Comparison of ENCODE assay signal across 22 mouse cellular contexts in the genomic region with DNA sequence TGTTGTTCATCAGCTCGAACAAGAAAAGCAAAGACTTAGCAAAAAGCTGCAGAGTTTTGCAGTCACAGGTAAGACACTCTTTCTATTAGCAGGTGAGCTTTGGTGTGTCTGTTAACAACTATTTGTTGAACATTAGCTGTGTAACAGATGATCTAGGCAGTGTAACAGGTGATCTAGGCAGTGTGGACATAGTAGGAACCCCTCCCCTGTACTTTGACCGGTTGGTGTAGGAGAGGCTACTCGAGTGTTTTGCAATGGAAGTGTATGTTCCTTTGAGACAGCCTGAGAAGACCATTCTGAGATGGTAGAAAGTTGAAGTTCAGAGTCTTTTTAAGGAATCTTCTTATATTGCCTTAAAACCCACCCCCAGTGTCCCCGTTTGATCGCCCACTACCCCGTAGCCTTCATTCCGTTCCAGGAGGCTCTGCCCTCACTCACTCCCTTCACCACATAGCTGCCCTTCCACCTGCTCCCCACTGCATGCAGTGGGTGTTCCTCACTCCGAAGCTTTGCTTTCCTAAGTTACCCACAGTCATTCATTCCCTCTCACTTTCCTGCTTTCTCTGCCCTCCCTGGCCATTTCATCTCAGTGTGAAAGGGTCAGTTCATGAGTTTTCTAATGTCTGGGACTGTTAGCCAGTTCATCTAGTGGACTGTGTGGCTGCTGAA.
"Had no signal": no experiment of that assay in that cellular context is flagged by ENCODE, and none has a peak within 500 bp of the region (broad histone marks: within the 10 kb centered on the region; RNA-seq: fewer than 3 reads in every experiment).

No protein-coding gene starts in this region.

- H3K4me1 ChIP-seq: limb, embryonic 12.5 days; limb, embryonic 15.5 days; liver, embryonic 13.5 days had no signal

- H3K27ac ChIP-seq: hindbrain, postnatal 0 days; kidney, postnatal 0 days; layer of hippocampus, adult 2 months; limb, embryonic 12.5 days; limb, embryonic 15.5 days; liver, embryonic 13.5 days had no signal

- H3K4me2 ChIP-seq: limb, embryonic 12.5 days; limb, embryonic 15.5 days; liver, embryonic 13.5 days; midbrain, embryonic 11.5 days had no signal

- ATAC-seq: hindbrain, postnatal 0 days; inflammation-experienced regulatory T-cells, adult 6 months had no signal

- H3K4me3 ChIP-seq: layer of hippocampus, adult 2 months; limb, embryonic 12.5 days; limb, embryonic 15.5 days; liver, embryonic 13.5 days had no signal

- H3K27me3 ChIP-seq: limb, embryonic 12.5 days; limb, embryonic 15.5 days; liver, embryonic 13.5 days had no signal

- DNase-seq: kidney, adult 2 months; kidney, postnatal 25 days; layer of hippocampus, adult 9-11 months; layer of hippocampus, postnatal 36 days; left cerebral cortex, postnatal 4 days; liver, embryonic 13.5 days; lung, adult 18-20 months; lung, postnatal 14 days; lung, postnatal 4 days; midbrain, embryonic 14.5 days; right cerebral cortex, postnatal 4 days; spleen, adult 18-20 months; thymus, adult 2 months; thymus, postnatal 14 days; thymus, postnatal 4 days had no signal

- H3K9ac ChIP-seq: limb, embryonic 12.5 days; limb, embryonic 15.5 days; liver, embryonic 13.5 days had no signal

- H3K9me3 ChIP-seq: limb, embryonic 12.5 days; limb, embryonic 15.5 days; liver, embryonic 13.5 days had no signal
